Mouse (Mus musculus): ENCODE measurements around the gene Tshz2.

DNA sequence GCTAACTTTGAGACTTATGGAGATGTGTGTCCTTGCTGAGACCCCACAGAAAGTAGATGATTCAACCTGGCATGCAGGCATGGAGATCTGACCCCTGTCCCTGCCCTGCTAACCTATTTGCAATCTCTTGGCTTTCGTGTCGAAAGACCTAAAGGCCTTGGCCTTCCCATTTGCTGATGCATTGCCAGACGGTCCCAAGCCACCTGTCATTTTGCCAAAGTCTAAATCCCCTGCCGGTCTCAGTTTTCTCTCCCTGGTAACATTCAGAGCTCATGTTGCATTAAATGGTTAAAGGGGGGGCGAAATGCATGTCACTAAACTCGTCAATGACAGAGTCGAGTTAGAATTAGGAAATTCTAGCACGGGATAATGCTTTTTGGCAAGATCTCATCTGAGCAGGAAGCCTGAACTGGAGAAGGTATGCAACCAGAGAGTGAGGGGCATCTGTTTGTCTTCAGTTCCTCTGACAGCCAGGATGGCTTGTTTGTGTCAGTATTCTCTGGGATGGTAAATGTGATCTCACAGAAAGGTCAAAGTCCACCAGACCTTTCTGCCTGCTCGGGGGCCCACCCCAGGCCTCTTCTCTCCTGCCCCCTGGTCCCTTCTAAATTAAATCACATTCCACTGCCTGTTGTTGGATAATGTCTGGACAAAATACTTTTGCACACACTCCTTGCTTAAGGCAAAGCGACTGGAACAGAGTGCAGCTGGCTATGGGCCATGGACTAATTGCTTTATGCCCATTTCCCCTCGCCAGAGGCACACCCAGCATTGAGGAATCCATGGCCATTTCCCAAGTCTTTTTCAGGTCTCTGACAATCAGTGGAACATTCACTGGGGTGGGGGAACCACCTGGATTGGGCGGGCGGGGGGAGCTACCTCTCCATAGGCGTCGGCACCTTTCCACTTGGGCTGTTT, 118.0 kb downstream of the Tshz2 start:
- no peak for TF ChIP-seq CTCF (IDR thresholded peaks at IDR 0.05)
- TF ChIP-seq EP300 (IDR thresholded peaks at IDR 0.05), result peak; percentile 40; the same call in 1 of the 2 replicates

Data from lung, postnatal 0 days (tissue).